Mouse (Mus musculus): ENCODE results near the gene Rbm7. TPM values are rescaled to one million over a fixed set of nuclear protein-coding genes. Genes with fewer than 3 reads are reported as not detected.
"Not testable (repeated sequence)": the region's sequence is repeated elsewhere in the genome, so short reads cannot be mapped to it uniquely, and the experiment has no call there.

Gene Rbm7
- total RNA-seq, 2 experiments from 2014 or later: 109 to 117 TPM

GRCm38 (mm10) chr9:48481214-48482134, 13.6 kb downstream of the Rbm7 start:
- ATAC-seq (replicated peaks; ENCODE audit: poor library complexity): no peak

GRCm38 (mm10) chr9:48480411-48481213, 14.5 kb downstream of the Rbm7 start, which contains the start of gene Rexo2:
Gene Rexo2, minus strand, starts transcription at chr9:48480623.
- ATAC-seq (replicated peaks; ENCODE audit: poor library complexity): peak; percentile 98

- 0 out of 2 replicates have a peak, but pooled peaks have one; percentile 29 for ATAC-seq (replicated peaks; ENCODE audit: poor library complexity)
Measured at GRCm38 (mm10) chr9:48479838-48480410, 15.2 kb downstream of the Rbm7 start.

- no peak for ATAC-seq (replicated peaks; ENCODE audit: poor library complexity)
Measured at GRCm38 (mm10) chr9:48478808-48479207, 16.3 kb downstream of the Rbm7 start.

- ATAC-seq (replicated peaks; ENCODE audit: poor library complexity): peak; percentile 19; the same call in 1 of the 2 replicates
Measured at GRCm38 (mm10) chr9:48476236-48477165, 18.6 kb downstream of the Rbm7 start.

- ATAC-seq (replicated peaks; ENCODE audit: poor library complexity): no peak
Measured at GRCm38 (mm10) chr9:48474367-48474766, 20.7 kb downstream of the Rbm7 start.

- no peak for ATAC-seq (replicated peaks; ENCODE audit: poor library complexity)
Measured at GRCm38 (mm10) chr9:48473131-48473530, 22.0 kb downstream of the Rbm7 start.

GRCm38 (mm10) chr9:48472441-48473025, 22.6 kb downstream of the Rbm7 start:
- ATAC-seq (replicated peaks; ENCODE audit: poor library complexity): no peak

GRCm38 (mm10) chr9:48467471-48467870, 27.6 kb downstream of the Rbm7 start:
- not testable (repeated sequence) for ATAC-seq (replicated peaks; ENCODE audit: poor library complexity)

- peak; percentile 96 for ATAC-seq (replicated peaks; ENCODE audit: poor library complexity)
Measured at GRCm38 (mm10) chr9:48466804-48467203, 28.3 kb downstream of the Rbm7 start.

- ATAC-seq (replicated peaks; ENCODE audit: poor library complexity): peak; percentile 57
Measured at GRCm38 (mm10) chr9:48465671-48466070, 29.4 kb downstream of the Rbm7 start.

GRCm38 (mm10) chr9:48461545-48461944, 33.6 kb downstream of the Rbm7 start:
- peak; percentile 39; the same call in 1 of the 2 replicates for ATAC-seq (replicated peaks; ENCODE audit: poor library complexity)

- ATAC-seq (replicated peaks; ENCODE audit: poor library complexity): no peak
Measured at GRCm38 (mm10) chr9:48460720-48461119, 34.4 kb downstream of the Rbm7 start.

- no peak for ATAC-seq (replicated peaks; ENCODE audit: poor library complexity)
Measured at GRCm38 (mm10) chr9:48459391-48459790, 35.7 kb downstream of the Rbm7 start.

GRCm38 (mm10) chr9:48458879-48459278, 36.2 kb downstream of the Rbm7 start:
- ATAC-seq (replicated peaks; ENCODE audit: poor library complexity): peak; percentile 48; the same call in 1 of the 2 replicates

GRCm38 (mm10) chr9:48455961-48456360, 39.1 kb downstream of the Rbm7 start:
- ATAC-seq (replicated peaks; ENCODE audit: poor library complexity): no peak

- ATAC-seq (replicated peaks; ENCODE audit: poor library complexity): no peak
Measured at GRCm38 (mm10) chr9:48450066-48450465, 45.0 kb downstream of the Rbm7 start.

GRCm38 (mm10) chr9:48447783-48448209, 47.3 kb downstream of the Rbm7 start:
- peak; percentile 88 for ATAC-seq (replicated peaks; ENCODE audit: poor library complexity)

- no peak for ATAC-seq (replicated peaks; ENCODE audit: poor library complexity)
Measured at GRCm38 (mm10) chr9:48444821-48445220, 50.3 kb downstream of the Rbm7 start.

- ATAC-seq (replicated peaks; ENCODE audit: poor library complexity): peak; percentile 63
Measured at GRCm38 (mm10) chr9:48443873-48444272, 51.2 kb downstream of the Rbm7 start.

Data from megakaryocyte progenitor cell, adult 5-6 weeks (primary cell).